Mouse (Mus musculus): ENCODE data around the gene Gm32742.
A peak's percentile ranks its signal among the peaks of the same experiment; 100 is the strongest.
"Not testable (repeated sequence)": the region's sequence is repeated elsewhere in the genome, so short reads cannot be mapped to it uniquely, and the experiment has no call there.

Gm32742 gene

DNA sequence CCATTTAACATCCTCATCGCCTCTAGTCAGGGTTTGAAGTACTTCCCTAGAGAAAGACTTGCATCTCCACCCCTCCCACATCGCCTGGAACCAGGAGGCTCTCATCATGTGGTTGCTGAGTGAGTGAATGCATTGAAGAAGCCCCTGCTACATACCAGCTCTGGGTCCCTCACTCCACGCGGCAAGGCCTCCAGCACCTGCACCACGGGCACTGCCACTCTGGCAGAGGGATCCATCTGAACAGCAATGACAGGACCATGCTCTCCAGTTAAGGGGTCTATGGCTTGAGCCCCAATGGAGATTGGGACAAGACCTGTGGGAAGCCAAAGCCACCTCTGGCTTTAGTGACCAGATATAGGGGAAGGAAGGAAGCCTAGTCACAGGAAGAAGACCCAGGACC is 18.0 kb downstream of the Gm32742 start:
- DNase-seq, result no peak

DNA sequence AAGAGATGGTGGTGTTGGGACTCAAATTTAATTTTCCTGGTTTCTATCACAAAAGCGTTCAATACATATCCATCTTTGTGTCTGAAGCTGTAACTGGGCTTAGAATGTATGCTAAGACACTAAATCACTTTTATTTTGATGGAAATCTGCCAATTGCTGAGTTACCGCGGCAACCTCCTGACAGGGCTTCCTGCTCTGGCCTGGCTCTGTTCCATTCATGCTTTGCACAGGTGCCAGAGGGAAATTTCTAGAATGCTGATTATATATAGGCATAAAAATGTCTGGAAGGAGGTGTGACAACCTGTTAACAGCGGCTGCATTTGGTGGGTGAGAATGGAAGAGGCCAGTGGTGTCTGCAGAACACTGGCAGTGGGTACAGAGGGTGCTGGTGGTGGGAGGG is 18.8 kb downstream of the Gm32742 start:
- DNase-seq, result no peak

DNA sequence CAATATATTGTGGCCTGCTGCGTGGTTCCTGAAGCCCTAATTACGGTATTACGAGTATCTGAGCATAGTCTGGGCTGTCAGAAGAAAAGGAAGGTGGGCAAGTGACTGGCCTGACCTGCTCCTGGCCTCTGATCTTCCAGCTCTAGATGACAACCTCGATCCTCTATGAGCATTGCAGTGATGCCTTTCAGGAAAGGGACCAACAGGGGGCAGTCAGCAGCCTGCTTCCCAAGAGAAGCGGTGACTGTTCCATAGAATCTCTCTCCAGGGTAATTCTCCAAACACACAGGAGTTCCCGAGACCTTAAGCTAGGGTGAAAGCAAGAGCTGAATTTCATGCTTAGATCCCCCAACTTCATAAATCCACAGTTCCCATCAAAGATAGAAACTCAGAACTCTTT is 21.1 kb downstream of the Gm32742 start:
- DNase-seq, result no peak

DNA sequence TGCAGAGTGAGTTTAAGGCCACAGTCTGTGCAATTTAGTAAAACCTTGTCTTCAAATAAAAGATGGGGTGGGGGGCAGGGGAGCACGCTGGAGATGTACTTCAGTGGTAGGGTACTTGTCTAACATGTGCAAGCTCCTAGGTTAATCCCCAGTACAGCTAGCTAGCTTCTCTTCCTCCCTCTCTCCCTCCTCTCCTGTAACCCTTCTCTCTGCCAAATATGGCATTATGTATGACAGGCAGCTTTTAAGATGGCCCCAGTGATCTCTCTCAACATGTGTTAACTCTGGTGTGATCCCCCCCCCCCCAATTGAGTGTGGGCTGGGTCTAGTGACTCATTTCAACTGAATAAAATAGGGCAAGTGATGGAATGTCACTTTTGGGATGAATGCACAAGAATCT is 21.9 kb downstream of the Gm32742 start:
- DNase-seq, result no peak

DNA sequence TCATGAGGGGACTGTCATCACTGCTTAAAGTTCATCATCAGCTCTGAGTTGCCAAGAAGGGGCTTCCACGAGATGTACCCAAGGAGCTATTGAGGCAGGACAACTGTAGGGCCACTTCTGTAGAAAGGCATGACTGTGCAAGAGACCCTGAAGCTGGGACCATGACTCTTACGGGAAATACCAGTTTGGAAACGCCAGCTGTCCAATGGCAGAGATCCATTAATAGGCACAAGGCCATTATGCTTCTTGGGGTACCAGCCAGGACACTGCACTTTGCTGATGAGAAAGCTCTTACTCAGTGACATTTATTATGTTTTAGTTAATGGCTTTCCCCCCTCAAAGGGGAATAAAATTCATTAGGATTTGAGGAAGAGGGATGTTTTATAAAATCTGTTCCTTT is 24.6 kb downstream of the Gm32742 start:
- DNase-seq, result no peak

DNA sequence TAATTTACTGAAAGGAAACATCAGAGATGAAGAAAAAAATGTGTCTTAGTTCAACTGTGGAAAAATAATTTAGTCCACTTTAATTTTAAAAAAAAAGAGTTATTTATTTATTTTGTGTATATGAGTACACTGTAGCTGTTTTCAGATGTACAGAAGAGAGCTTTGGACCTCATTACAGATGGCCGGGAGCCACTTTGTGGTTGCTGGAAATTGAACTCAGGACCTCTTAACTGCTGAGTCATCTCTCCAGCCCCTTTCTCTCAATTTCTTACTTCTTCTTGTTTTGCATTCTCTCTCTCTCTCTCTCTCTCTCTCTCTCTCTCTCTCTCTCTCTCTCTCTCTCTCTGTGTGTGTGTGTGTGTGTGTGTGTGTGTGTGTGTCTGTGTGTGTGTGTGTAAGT is 25.9 kb downstream of the Gm32742 start:
- DNase-seq, result not testable (repeated sequence)

DNA sequence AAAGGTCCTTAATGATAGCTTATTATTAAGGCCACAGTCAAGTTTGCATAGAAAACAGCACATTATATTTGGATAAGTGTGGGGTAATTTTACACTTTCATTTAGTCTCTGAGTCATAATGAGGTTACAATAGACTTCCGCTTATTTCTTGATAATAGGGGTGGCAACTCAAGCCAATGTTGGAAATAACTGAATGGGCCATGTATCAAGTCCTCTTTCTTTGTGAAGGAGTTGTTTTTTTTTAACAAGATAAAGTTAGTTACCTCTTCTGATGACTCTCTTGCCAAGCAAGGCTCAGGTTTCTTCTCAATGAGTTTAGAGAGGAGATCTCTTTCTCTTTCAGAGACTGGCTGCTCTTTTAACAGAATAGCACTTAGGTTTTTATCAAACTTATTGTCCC is 27.0 kb downstream of the Gm32742 start:
- no peak for DNase-seq

DNA sequence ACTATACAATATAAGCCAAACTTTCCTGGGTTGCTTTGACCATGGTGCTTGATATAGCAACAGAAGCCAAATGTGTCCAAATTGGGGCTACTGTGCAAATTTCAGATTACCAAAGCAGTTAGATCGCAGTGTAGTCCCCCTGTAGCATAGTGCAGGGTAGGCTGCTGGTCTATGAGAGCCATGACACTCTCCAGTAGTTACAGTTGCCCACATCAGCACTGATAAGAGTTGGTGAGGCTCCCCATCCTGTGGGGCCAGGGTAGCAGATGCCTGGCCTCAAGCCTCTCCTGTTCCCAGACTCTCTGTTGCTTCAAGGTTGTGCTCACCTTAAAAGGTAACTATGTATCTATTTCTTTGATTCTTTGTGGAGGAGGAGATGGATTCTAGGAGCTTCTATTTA is 27.5 kb downstream of the Gm32742 start:
- DNase-seq, result no peak

DNA sequence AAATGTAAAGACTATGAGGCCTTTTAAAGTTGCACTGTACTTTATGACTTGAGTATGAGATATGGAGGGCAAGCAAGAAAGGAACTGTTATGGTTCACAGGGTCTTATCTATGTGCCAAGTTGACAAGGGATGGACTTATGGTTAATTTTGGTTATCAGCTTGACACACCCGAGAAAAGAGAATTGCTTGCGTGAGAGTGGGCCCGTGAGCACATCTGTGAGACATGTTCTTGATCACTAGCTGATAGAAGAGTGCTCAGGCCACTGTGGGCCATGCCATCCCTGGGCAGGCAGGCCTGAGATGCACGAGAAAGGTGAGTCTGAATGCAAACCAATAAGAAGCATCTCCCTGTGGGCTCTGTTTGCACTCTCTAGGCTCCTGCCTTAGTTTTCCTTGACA is 27.9 kb downstream of the Gm32742 start:
- DNase-seq, result no peak

DNA sequence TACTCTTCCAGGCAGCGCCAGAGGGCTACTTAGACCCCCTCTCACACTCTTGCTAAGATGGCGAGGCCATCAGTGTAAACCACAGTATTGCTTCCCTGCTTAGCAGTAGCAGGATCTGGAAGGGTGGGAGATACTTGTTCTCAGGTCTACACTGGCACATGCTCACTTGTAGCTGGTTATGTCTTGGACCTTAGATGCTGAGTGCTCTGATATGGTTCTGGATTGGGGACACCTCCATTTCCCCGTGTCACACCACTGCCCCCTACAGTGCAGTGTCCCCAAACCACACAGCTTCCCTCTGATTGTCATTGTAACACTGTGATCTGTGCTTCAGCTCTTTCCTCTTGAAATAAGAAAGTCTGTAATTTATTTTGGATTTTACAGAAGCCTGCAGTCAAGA is 28.3 kb downstream of the Gm32742 start:
- DNase-seq, result peak; percentile 35 to 38

DNA sequence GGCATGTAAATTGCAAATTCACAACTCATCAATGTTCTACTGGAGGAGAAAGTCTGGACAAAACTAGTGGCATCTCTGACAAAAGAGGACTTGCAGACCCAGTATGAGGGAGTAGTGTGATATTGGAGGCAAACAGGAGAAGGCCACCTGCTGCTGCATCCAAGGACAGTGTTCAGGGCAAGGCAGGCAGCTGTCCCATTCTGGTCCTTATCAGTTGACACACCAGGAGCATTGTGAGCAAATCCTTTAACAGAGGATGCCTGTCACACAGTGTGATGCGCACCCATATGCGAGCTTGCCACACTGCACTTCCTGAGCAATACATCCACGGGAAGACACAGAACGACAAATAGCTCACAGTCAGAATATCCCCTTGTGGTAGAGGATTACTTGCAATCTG is 50.5 kb downstream of the Gm32742 start:
- DNase-seq, result no peak

DNA sequence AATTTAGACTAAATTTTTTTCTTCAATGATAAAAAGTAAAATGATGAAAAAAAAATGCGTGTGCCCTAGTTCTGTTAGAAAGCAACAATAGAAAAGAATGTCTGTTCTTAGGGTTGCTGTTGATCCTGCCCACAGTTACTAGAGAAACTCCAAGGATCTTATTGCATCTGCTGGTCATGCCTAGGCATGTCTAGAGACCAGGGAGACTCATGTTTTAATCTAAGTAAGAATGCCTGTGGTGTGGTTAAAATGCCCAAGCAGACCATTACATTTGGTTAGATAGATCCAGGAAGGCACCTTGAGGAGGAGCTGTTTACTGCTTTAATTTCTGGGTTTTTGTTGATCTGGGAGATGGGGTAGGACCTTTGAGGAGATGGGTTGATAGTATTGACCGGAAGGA is 59.6 kb downstream of the Gm32742 start:
- DNase-seq, result no peak

DNA sequence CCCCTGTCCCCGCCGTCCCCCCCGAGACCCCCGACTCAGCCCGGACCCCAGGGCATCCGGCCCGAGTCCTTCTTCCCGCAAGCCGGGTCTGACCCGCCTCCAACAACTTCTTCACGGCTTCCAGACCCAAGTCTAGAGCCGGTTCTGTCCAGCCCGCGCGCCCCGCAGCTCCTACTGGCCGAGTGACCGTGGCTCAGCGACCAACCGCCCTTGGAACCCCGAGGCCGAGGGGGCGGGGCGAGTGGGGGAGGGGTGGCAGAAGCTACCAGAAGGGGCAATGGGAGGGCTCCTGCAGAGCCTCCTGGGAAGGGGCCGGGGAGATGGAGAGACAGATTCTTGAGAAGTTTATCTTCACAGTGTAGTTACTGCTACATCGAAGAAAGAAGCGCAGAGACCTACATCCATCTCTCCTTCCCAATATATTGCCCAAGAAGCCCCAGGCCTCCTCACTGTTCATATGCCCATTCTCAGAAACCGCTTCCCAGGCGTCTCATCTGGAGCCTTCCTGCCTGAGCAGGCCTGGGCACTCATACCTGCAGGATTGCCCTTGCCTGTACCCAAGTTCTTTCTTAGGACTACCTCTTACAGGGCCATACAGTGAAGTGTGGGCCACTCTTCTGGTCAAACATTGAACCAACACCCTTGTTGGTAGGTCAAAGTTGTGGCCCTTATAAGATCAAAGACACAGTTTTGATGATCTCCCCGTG is 61.4 kb downstream of the Gm32742 start:
- DNase-seq, result no peak

DNA sequence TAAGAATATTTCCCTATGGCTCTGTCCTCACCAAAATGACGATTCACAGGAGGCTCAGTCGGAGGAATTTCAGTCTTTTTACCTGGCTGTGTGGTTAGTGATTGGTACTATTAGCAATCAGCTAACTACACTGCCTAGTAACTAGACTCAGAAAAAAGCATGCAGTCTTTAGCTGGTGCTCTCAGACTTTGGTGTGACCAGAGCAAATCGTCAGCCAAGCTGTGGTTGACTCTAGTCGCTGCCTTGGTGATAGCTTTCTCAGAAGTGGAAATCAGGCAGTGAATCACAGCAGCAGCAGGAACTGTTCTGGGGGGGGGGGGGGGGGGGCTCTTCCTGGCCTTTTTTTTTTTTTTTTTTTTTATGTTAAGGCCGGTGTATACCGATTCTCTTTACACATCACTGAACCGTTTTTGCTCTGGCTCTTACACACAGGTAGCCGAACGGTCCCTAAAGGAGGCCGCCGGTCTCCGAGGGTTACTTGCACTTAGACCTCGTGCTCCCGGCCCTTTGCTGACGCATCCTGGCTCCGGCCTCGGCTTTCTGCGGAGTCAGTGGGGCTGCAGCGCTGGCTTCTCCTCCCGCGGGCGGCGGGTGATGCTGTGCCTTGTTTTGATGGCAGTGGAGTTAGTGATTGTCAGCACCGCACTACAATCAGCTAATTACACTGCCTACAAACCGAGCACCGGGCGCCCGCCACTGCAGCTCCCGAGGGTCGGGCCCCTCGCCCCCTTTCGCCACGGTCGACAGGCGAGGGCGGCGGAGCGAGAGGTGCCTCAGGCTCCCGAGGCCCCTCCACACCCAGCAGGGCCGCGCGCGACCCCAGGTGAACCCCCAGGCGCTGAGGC is 62.1 kb downstream of the Gm32742 start:
- DNase-seq, result peak; percentile 36 to 37

DNA sequence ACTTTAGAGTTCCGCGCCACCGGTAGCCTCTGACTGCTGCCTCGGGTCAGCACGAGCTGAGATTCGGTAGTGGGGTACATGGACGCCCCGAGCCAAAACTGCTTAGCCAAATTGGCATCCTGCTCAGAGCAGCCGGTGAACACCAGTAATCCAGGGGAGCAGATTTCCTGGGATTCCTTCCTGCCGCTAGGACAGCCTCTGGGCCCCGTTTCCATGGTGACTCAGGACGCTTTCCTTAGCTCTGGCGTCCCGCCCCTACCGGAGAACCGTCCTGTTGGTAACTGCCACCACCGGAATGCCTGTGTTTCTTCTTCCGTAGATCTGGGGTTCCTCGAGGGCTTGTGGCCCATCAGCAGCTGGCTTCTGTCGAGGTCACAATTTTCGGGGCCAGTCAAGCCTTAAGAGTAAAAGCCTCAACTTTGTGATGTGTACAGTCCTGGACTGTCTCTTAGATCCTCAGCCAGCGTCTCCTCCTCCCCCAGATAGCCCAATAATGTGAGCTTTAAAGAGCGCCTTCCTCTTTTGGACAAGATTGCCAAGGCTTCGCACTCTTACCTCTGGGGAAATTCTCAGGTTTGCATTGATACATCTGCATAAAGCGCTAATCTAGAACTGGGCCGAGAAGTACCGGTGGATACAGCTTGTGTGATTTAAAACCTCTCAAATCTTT is 63.4 kb downstream of the Gm32742 start, which contains the start of gene 4833427G06Rik:
TSS of gene 4833427G06Rik (minus strand) at position 323 of the 670 bp plus-strand sequence.
- peak; percentile 25 to 31 for DNase-seq

DNA sequence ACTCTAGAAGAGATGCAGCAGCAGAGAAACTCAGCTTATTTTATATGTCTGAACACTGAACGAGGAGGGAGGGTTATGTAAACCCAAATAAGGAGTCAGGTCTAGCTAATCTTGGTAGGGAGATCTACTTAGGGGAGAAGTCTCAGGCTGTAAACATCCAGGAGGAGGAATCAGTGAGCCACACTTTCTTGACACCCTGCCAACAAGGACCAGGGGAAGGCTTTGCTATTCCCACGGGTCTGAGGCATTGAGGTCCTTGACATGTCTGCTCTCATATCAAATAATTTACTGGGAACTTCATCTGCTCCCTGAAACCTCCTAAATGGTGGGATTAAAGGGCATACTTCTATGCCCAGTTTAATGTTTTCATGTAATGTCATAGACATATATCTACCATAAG is 69.0 kb downstream of the Gm32742 start:
- no peak for DNase-seq

DNA sequence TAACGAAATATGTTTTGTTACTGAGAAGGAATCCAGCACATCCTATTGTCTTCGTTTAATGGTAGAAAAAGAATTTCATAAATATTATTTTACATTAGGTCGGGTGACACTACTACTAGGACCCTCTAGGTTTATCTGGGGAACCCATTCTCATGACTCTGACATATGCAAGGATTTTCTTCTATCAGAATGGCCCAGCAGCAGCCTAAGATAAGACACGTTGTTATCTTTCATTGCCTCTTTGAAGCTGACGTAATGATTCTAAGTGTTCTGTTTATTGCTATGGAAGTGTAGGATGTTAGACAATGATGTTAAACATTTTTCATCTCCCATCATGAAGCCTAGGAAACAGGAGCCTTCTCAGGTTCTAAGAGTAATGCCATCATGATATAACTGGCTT is 71.6 kb downstream of the Gm32742 start:
- no peak for DNase-seq

DNA sequence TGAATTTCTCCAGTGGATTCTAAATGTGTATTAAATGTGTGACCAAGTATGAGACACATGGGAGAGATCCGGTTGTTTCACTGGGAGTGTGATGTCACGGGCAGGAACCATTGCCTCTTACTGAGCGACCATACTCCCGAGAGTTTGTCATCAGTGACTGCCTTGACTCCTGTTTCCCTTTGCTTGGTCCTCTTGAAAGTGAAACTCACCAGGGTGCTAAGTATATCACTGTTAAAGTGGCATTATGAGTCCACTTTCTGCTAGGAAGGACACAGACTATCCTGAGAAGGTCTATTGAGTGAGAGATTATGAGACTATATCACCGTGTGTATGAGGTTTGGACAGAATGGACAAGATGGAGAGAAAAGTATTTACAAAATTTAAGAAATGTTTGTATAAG is 83.7 kb downstream of the Gm32742 start:
- no peak for DNase-seq
